Mouse (Mus musculus) cerebellum, adult (tissue): ENCODE results near the gene C1qtnf1.

Experiments
- ATAC-seq: cut with Nextera tagmentation; 2 replicates; pipeline ENCODE4 v1.9.2; 2017; ENCODE audit warnings: mild to moderate bottlenecking, moderate library complexity, mixed read lengths; ENCODE audit not compliant: insufficient number of reproducible peaks, low FRiP score, low TSS enrichment

The C1qtnf1 gene

DNA sequence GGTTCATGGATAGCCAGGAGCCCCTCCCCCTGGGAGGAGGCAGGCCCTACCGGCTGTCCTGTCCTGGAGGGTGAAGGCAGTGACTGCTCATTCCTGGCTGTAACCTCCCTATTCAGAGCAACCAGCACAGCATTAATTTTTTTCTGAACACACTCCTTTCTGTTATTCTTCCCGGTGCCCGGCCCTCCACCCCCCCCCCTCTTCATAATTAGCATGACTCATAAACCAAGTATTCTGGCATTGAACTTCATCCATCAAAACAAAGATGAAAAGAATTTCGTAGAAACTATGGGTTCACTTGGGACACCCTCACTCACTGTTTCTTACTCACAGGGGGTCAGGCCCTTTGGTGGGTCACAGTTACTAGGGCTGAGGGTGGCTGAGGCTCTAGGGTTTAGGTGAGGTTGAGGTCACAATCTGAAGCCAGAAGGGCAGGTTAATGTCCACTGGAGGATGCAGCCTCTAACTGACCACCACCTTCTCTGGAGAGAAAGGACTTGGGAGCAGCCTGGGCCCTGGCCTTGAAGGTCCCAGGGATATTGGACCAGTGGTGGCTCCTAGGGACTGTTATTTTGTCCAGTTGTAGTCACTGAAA, 2.4 kb downstream of the C1qtnf1 start:
- ATAC-seq: no peak

DNA sequence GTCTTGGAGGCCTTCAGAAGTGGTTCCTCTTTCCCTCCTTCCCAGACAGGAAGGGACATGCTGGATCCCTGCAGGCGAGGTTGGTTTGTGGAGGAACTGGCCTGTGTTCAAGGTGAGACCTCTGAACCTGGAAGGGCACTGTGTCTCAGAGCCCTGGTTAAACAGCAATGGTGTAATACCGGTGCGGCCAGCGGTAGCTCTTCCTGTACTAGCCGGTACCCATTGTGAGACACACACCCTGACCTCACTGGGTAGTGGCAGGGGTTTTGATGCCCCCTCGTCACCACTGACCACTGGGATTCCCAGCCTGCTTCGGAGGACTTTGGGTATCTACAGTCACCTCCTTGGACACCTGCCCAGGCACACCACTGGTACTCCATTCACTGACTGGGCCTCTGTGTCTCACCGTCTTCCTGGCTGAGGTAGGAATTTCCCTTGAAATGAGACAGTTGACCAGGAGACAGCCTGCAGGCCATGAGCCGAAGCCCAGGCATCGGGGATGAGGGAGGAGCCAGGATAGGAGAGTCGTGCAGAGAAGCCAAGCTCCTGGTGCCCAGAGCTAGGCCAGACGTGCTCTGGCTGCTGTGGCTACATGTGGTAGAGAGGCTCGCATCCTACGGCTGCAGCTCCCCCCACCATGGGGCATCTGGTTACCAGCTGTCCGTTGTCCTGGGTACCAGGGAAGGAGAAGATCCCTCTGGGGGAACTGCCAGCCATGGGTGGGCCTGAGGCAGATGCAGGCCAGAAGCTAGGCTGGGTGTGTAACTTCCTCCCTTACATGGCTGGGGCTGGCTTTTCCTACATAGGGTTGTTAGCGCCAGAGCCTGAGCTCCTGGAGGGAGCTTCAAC, 3.3 kb downstream of the C1qtnf1 start:
- ATAC-seq: no peak

DNA sequence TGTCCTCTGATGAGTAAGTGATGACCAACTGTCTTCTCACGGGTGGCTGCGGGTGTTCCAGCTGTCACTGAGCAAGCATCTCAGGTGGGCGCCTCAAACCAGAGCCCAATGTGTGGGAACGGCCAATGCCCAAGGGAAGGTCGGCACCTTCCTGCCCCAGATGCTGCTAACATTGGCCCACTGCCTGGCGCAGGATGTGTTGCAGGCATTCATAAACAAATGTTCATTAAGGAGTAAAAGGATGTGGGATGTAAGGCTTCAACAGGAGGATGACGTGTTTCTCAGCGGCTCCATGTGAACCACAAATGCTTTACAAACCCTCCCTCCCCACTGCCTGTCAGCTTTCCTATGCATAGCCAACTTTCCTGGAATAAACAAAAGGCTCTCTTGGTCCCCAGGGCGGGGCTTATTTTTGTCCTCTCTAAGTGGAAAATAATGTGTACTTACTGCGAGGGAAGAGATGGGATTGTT, 5.4 kb downstream of the C1qtnf1 start:
- ATAC-seq: no peak

DNA sequence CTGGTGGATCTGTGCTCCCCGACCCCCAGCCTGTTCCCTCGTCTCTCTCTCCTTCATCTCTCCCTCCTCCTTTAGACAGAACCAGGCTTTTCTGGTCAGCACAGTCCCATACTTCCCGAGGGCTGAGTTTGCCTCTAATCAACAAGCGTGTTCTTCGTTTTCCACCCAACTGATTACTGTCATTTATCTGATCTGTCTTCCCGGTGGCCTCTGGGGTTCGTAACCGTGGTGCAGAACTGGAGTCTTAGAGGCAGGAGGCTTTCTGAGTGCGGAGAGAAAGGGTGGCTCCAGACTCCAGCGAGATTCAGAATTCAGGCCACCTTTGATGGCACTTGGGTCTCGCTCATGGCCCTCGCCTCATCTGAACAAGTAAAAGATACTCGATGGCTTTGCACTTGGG, 6.1 kb downstream of the C1qtnf1 start:
- ATAC-seq: no peak

DNA sequence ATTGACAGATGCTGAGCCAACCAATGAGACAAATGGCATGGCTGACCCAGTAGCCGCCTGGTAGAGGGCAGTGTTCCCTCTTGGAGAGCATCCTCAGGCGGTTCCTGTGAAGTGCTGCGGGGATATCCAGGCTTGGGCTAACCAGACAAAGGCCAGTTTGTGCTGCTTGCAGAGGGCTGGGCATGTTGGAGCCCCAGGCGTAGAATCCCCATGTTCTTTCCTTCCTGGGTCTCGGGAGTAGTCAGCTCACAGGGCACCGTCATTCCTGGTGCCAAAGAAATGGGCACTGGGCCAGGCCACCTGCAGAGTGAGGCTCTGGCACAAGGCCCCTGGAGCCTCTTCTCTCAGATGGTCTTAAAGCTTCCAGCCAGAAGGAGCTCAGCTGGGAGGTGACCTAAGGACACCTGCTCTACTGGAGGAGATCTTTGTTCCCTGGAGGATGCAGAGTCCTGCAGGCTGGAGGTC, 8.5 kb downstream of the C1qtnf1 start:
- ATAC-seq: peak; percentile 80; the same call in 1 of the 2 replicates

DNA sequence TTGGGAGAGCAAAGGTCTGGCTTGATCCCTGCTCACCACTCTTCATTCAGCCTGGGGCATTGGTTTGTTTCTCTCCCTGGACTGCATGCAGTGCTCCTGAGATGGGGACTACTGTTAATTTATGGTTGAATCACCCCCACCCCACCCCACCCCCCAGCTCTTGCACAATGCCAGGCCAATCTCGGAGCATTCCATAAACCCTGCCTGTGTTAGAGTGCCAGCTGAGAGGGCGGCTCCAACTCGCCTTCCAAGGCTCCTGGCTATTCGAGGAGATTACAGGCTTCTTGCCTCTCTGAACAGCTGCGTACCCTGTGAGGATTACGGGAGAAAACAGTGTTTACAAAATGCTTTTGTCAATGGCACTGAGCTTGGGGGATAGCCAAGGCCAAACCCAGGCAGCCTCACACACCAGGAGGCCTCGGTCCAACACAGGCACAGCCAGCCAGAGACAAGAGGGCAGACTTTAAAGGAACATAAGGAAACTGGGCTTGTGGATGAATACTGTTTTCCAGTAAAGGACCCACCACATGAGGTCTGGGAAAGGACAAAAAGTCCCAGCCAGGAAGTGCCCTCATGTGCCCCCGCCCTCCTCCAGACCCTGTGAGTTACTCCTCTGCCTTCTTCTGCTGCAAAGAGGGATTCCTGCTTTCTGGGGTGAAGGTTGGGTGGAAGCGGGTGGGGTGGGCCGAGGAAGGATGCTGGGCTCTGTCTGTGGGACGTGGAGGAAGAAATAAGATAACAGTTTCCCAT, 10.8 kb downstream of the C1qtnf1 start:
- ATAC-seq: no peak

DNA sequence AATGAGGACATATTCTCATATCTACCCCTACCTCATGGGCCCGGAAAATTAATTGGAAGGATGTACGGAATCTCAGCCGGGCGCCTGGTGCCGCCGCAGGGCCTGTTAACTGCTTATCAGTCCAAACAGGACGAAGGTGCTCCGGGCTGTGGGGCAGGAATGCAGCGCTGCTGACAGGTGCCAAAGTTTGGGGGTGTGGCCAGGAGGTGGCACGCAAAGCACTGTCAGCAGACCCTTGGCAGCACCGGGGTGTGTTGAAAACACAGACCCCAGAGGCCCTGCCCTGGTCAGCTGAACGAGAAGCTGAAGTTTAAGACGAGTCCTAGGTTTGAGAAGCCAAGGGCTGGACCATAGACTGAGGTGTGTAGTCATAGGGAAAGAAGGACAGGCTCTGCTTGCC, 14.7 kb downstream of the C1qtnf1 start:
- ATAC-seq: no peak

DNA sequence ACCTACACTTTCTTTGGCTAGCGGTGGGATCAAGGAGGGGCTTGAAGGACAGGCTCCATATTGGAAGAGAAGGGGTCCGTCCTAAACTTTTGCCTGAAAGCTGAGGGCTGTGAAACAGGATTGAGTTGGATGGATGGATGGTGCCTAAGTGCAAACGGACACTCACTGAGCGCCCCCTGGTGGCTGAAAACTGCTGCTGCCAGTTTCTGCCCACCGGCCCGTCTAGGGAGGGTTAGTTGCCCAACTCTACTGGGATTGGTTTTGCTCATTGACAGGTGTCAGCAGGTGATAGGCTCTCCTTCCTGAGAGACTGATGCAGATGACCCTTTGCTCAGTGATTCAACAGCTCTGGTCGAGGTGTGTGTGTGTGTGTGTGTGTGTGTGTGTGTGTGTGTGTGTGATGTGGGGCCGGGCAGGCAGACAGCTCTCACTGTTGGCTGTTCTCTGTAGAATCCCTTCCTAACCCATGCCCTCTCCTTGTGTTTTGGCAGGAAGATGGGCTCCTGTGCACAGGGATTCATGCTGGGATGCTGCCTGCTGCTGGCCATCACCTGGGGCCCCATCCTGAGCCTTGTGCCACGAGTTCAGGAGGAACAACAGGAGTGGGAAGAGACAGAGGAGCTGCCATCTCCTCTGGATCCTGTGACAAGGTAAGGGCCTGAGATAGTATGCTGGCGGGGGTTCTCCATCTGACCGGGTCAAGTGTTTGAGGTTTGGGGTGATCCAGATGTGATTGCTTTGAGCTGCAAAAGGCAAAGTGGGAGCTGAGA, 15.4 kb downstream of the C1qtnf1 start:
- no peak for ATAC-seq

DNA sequence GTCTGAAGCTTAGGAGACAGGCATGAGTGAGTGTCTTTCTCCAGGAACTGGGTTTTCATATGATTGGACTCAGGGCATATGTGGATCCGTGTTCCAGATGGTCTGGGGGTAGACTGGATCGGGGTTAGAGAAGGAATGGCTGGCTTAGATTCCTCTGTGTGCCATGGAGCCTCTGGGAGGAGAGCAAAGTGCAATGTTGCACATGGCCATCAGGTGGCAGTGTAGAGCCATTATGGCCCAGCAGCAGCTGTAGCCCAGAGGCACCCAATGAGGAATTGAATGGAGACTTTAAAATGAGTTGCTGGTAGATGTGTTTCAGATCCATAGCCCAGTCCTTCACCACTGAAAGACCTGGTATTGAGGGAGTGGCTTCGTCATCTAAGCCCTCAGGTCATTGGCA, 17.8 kb downstream of the C1qtnf1 start:
- ATAC-seq: peak; percentile 57; the same call in 1 of the 2 replicates

DNA sequence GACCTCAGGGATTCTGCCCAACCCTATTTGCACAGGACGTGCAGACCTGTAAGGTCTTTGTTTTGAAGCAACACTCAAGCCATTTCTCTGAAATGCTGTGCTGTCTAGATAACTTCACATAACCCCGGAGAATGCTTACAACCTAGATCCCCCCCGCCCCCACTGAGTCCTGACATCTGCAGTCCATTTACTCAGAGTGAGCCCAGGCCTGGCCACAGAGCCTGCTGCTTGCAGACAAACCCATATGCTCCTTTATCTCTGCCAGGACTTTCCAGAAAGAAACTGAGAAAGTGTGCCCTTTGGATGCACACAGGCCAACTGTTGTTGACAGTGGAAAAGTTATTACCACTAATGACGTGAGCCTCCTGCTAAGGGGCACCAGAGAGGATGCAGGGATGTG, 19.3 kb downstream of the C1qtnf1 start:
- ATAC-seq: no peak

DNA sequence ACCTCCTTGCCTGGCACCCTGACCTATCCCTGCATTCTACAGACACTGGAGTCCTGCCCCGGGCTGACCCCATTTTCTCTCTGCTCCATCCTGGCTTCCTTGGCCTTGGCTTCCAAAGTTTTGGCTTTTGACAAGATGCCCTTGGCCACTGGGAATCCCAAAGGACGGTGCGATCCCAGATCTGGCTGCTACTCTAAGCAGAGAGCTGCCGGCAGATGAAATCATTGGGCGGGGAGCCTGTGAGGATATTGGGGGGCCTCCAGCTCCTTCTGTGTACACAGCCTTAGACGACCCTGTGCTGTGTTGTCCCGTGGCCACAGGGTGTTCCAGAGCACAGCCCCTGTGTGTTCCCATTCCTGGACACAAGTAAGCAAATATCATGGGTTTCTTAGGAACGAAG, 20.4 kb downstream of the C1qtnf1 start:
- no peak for ATAC-seq

DNA sequence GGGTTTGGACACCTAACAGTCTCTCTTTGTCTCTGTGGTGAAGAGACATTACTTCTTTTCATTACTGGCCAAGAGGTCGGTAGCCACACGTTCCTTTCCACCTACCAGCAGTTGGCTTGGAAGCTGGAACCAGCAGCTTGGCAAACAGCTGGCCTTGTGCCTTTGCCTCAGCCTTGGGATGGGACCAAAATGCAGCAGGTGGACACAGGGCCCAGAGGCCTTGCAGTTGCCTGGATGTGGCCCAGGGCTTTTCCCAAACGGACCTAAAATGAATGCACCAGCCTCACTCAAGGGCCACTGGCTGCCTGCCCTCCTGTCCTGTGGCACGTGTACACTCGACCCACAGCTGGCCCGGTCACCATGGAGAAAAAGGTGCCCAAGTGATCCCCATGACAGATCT, 23.2 kb downstream of the C1qtnf1 start:
- ATAC-seq: no peak

DNA sequence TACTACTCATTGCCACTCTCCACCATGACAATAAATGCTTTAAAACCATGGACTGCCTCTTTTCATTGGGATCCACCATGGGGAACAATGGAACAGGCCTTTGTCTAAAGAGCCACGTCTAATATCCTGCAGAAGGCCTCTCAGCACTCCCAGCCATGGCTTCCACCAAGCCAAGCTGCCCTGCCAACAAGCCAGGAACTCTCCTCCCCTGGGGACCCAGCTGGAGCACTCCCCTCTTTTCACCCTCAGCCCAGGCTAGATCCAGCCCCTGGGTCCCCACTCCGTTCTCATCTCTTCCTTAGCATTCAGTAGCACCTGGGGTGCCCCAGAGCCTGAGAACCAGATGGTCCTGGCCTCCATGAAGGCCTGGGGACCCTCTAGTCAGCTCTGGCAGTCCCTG, 25.0 kb downstream of the C1qtnf1 start:
- ATAC-seq: no peak

DNA sequence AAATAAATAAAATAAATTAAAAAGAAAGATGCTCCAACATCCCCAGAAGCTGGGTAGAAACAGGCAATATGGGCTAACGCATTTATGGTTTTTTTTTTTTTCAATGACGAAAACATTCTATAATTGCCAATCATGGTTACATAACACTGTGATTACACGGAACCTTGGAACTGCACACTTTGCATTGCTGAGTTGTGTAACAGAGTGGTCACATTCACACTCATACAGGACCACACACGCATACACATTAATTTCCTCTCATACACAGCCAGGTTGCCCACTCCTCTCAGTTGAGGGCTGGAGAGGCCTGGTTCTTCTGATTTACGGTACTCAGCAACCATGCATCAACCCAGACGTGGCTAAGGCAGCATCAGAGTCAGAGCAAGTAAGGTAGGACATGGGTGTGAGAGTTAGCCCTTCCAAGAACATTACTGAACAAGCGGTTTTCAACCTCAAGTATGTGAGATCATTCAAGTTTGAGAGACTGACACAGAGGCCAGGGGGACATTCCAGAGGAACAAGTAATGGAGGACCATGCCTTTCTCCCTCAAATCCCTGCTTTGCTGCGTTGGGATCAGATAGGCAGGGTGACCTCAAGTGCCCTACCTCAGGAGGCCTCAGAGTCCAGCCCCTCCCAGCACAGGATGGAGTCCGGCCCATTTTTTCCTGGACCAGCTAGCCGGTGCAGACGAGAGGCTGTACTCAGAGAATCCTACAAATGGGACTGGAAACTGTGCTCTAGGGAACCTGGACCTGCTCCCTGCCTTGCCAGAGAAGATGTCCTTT, 26.1 kb downstream of the C1qtnf1 start:
- ATAC-seq: no peak

DNA sequence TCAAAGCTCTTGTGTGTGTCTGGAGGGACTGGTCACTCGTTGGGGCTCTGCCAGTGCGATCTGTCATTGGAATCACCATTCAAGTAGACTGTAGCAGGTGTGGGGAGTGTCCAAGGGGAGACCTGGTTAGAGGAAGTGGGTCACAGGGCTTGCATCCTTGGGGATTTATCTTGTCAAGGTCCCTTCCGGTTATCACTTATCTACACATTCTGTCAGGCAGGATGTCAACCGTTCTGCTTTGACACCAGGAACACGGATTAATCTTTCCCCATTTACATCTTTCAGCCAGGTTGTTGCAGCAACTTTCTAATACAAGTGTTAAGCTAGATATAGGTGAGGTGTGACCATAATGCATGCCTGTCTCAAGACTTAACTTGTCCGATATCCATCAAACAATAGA, 27.8 kb downstream of the C1qtnf1 start:
- no peak for ATAC-seq

DNA sequence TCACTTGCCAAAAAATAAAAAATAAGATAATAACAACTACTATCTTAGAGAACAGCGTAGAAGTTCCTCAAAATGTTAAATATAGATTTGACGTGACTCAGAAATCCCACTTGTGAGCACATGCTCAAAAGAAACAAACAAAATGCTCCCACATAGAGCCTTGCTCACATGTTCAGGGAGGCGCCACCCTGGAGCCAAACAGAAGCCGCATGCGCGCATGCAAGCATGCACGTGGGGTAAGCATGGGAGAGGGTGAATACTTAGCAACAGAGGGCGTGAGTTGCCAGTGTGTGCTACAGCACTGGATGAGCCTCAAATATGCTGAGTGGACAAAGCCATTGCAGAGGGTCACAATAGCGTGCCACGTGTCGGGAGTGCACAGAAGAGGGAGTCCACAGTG, 28.9 kb downstream of the C1qtnf1 start:
- no peak for ATAC-seq

DNA sequence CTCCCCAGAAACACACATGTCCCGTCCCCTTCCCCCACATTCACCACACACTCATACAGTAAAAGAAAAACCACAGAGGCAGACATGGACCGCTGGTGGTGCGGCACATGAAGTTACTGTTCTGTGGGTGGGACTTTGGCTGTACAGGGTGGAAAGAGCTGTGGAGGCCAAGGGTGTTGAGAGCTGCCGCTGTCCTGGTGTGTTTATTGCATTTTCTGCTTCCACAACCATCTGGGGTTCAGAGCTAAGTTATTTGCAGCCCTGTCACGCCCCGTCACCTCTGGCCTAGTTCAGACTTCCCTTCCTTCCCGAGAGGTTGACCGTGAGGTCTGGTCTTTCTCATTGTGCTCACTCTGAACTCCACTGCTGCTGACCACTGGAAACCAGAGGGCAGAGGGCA, 31.0 kb downstream of the C1qtnf1 start:
- ATAC-seq: no peak

DNA sequence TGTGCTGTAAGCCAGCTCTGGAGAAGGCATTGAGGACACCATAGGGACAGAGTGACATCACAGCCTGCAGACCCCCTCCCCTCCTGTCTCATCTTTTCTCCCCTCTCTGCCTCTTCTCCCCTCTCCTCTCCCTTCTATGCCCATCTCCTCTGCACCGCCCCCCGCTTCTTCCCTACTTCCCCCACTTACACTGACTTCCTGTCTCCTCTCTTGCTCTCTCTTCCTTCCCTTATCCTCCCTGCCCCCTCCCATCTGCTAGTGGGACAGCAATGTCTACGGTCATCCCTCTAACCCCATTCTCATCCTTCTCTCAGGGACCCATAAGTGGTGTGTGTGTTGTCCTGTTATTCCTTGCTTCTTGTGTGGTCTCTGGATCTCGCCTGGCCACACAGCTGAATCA, 31.5 kb downstream of the C1qtnf1 start:
- ATAC-seq: no peak

DNA sequence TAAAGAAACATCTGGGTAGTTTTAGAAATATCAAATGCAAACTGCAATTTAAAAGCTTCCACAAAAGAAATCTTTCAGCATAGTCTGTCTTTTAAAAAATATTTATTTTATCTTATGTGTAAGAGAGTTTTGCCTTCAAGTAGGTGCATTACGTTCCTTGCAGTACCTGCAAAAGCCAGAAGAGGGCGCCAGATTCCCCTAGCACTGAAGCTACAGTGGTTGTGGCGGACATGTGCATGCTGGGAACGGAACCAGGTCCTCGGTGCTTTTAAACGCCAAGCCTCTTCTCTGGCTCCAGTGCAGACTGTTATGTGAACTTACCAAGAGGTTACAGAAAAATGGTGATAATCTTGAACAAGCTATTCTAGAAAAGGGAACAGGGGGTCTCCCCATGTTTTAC, 32.3 kb downstream of the C1qtnf1 start:
- no peak for ATAC-seq
